Mouse (Mus musculus) CH12.LX (cell line): Measurements from ENCODE around the gene Cyp2u1. TPM values are rescaled to one million over a fixed set of nuclear protein-coding genes. Genes with fewer than 3 reads are reported as not detected.
A peak's percentile ranks its signal among the peaks of the same experiment; 100 is the strongest.

Source experiments
- DNase-seq: peaks from one replicate; pipeline ENCODE4 v3.0.0-alpha.2; 2013; ENCODE audit errors: extremely low read depth
- H3K27ac ChIP-seq: 2 replicates; pipeline ENCODE4 v1.5.1; 2012; ENCODE audit warnings: low read depth, mild to moderate bottlenecking, control low read depth, moderate library complexity; ENCODE audit not compliant: insufficient read depth
- H3K27me3 ChIP-seq: replicated peaks from 2 replicates; pipeline ENCODE3; 2012; ENCODE audit warnings: inconsistent platforms
- H3K36me3 ChIP-seq, 2 experiments: replicated peaks in 1 of 2; 2 replicates each; pipeline versions ENCODE3 to v1.6.1; 2012; ENCODE audit warnings: inconsistent platforms in 1 of 2, low read length in 1 of 2, mild to moderate bottlenecking in 1 of 2, mixed read lengths in 1 of 2, moderate library complexity in 1 of 2; ENCODE audit not compliant: control insufficient read depth in 1 of 2, insufficient read depth in 1 of 2
- H3K4me1 ChIP-seq, 2 experiments: 2 replicates each; pipeline ENCODE4 v1.6.1; 2012; ENCODE audit warnings: inconsistent platforms in 1 of 2, moderate library complexity in 1 of 2; ENCODE audit not compliant: insufficient read depth in 2 of 2, control insufficient read depth in 1 of 2
- H3K4me2 ChIP-seq: 2 replicates; pipeline ENCODE4 v1.6.1; 2012; ENCODE audit warnings: low read depth, mild to moderate bottlenecking, control low read depth; ENCODE audit not compliant: poor library complexity, insufficient read depth, severe bottlenecking
- H3K4me3 ChIP-seq, 3 experiments: fragments of 150-350 bp in 1 of 3; sonication (generic) in 1 of 3; replicated peaks in 1 of 3; 2 replicates each; pipeline versions ENCODE3 to v1.5.1; 2011 to 2012; ENCODE audit warnings: low read depth in 2 of 3, low read length in 2 of 3, mild to moderate bottlenecking in 2 of 3, moderate library complexity in 2 of 3, control low read depth in 1 of 3, improper control_type of control experiment in 1 of 3, inconsistent platforms in 1 of 3, mixed read lengths in 1 of 3; ENCODE audit not compliant: poor library complexity in 1 of 3
- H3K79me2 ChIP-seq: replicated peaks from 2 replicates; pipeline ENCODE4 v1.6.1; 2012; ENCODE audit warnings: mild to moderate bottlenecking, moderate library complexity; ENCODE audit not compliant: control insufficient read depth, poor library complexity, insufficient read depth, severe bottlenecking; ENCODE audit errors: extremely low read depth
- H3K9ac ChIP-seq: 2 replicates; pipeline ENCODE4 v1.6.1; 2012; ENCODE audit warnings: low read depth, mild to moderate bottlenecking, control low read depth, moderate library complexity; ENCODE audit not compliant: insufficient read depth
- H3K9me3 ChIP-seq: replicated peaks from 2 replicates; pipeline ENCODE3; 2012; ENCODE audit warnings: low read length, inconsistent platforms, mixed read lengths
- BHLHE40 ChIP-seq: IDR thresholded peaks from 2 replicates; pipeline ENCODE4 v1.6.1; 2011; ENCODE audit warnings: mild to moderate bottlenecking, low read depth, low read length, improper control_type of control experiment
- CTCF ChIP-seq, 2 experiments: IDR thresholded peaks in 1 of 2; conservative IDR thresholded peaks in 1 of 2; 2 replicates each; pipeline ENCODE4 v1.5.1; 2011 to 2012; ENCODE audit warnings: low read depth in 2 of 2, low read length in 2 of 2, improper control_type of control experiment in 1 of 2, inconsistent platforms in 1 of 2, mild to moderate bottlenecking in 1 of 2, moderate library complexity in 1 of 2
- E2F4 ChIP-seq: IDR thresholded peaks from 2 replicates; pipeline ENCODE4 v1.6.1; 2011; ENCODE audit warnings: low read depth, low read length, improper control_type of control experiment; ENCODE audit not compliant: insufficient replicate concordance
- EP300 ChIP-seq: IDR thresholded peaks from 2 replicates; pipeline ENCODE4 v1.6.1; 2011; ENCODE audit warnings: low read length, improper control_type of control experiment
- HCFC1 ChIP-seq: IDR thresholded peaks from 2 replicates; pipeline ENCODE4 v1.6.1; 2012; ENCODE audit warnings: low read depth, mild to moderate bottlenecking, inconsistent platforms, low read length, improper control_type of control experiment
- IRF4 ChIP-seq: IDR thresholded peaks from 2 replicates; pipeline ENCODE4 v1.6.1; 2014; ENCODE audit warnings: low read depth, mild to moderate bottlenecking, inconsistent platforms, low read length, improper control_type of control experiment
- JUND ChIP-seq: conservative IDR thresholded peaks from 2 replicates; pipeline ENCODE4 v1.6.1; 2011; ENCODE audit warnings: low read depth, low read length, improper control_type of control experiment
- MAFK ChIP-seq: IDR thresholded peaks from 2 replicates; pipeline ENCODE4 v1.6.1; 2011; ENCODE audit warnings: low read length, improper control_type of control experiment; ENCODE audit not compliant: insufficient replicate concordance
- MAX ChIP-seq: IDR thresholded peaks from 2 replicates; pipeline ENCODE4 v1.6.1; 2011; ENCODE audit warnings: low read length, improper control_type of control experiment
- POLR2AphosphoS2 ChIP-seq: IDR thresholded peaks from 2 replicates; pipeline ENCODE4 v1.6.1; 2011; ENCODE audit warnings: low read depth, low read length, improper control_type of control experiment
- RAD21 ChIP-seq: IDR thresholded peaks from 2 replicates; pipeline ENCODE4 v1.6.1; 2011; ENCODE audit warnings: low read depth, mild to moderate bottlenecking, low read length, improper control_type of control experiment, moderate library complexity
- RCOR1 ChIP-seq: conservative IDR thresholded peaks from 2 replicates; pipeline ENCODE4 v1.6.1; 2012; ENCODE audit warnings: low read depth, mild to moderate bottlenecking, inconsistent platforms, low read length, improper control_type of control experiment
- SMC3 ChIP-seq: IDR thresholded peaks from 2 replicates; pipeline ENCODE4 v1.6.1; 2011; ENCODE audit warnings: low read depth, low read length, improper control_type of control experiment
- TBP ChIP-seq: conservative IDR thresholded peaks from 2 replicates; pipeline ENCODE4 v1.6.1; 2011; ENCODE audit warnings: low read depth, low read length, improper control_type of control experiment
- TCF12 ChIP-seq: IDR thresholded peaks from 2 replicates; pipeline ENCODE4 v1.6.1; 2014; ENCODE audit warnings: low read depth, mild to moderate bottlenecking, inconsistent platforms, low read length, improper control_type of control experiment
- USF2 ChIP-seq: conservative IDR thresholded peaks from 2 replicates; pipeline ENCODE4 v1.6.1; 2011; ENCODE audit warnings: low read depth, low read length, improper control_type of control experiment
- ZC3H11A ChIP-seq: IDR thresholded peaks from 2 replicates; pipeline ENCODE4 v1.6.1; 2012; ENCODE audit warnings: low read depth, mild to moderate bottlenecking, inconsistent platforms, low read length, improper control_type of control experiment
- ZNF384 ChIP-seq: IDR thresholded peaks from 2 replicates; pipeline ENCODE4 v1.6.1; 2012; ENCODE audit warnings: low read depth, low read length, improper control_type of control experiment, inconsistent platforms
- dilution Hi-C: fragments of 300-500 bp; cut with MboI; formaldehyde crosslinking; loops from 2 replicates; pipeline ENCODE4 v1.14.3; 2020; ENCODE audit warnings: low sequenced_read_pairs; ENCODE audit not compliant: extremely low pct_unique_long_range_greater_than_20kb, extremely low pct_ligation_motif_present
- in situ Hi-C: fragments of 300-500 bp; cut with MboI; formaldehyde crosslinking; loops from 3 replicates; pipeline ENCODE4 v1.14.3; 2019; ENCODE audit warnings: low sequenced_read_pairs, low pct_ligation_motif_present, low pct_unique_long_range_greater_than_20kb, mixed read lengths
- polyA plus RNA-seq: library from polyadenylated mRNA; unstranded; fragments of >175 nt; gene quantifications from 2 replicates; pipeline ENCODE4 v1.2.1, GENCODE M21; 2012; ENCODE audit warnings: low read depth; ENCODE audit not compliant: insufficient read length
- total RNA-seq, 2 experiments: library from RNA; depleted of rRNA; stranded (reverse); fragments of 300-350 nt in 1 of 2; fragments of >200 nt in 1 of 2; gene quantifications; 2 replicates each; pipeline ENCODE4 v1.2.3; 2012 to 2014

Cyp2u1 gene
- total and polyA plus RNA-seq, 3 experiments = 0.54 to 2.0 (median 0.60) TPM

GRCm38 (mm10) chr3:131294503-131294902 lies 8.5 kb downstream of the Cyp2u1 start:
- dilution Hi-C loops (no loop called here), in situ Hi-C loops (no loop called here)
- H3K79me2 ChIP-seq = no peaks in the 10 kb centered on the region
- H3K9me3 ChIP-seq = no peaks in the 10 kb centered on the region
- H3K9ac ChIP-seq = 0 out of 2 replicates have a peak overlapping the region, but pooled peaks have one; percentile 34
- H3K4me1 ChIP-seq = peaks cover 24 to 47% of the 10 kb centered on the region in 2 experiments
- peak; percentile 91 for DNase-seq
- peak overlapping the region; percentile 43; the same call in 1 of the 2 replicates for H3K27ac ChIP-seq
- H3K27me3 ChIP-seq = no peaks in the 10 kb centered on the region
- 0 out of 2 replicates have a peak overlapping the region, but pooled peaks have one; percentile 55 for H3K4me2 ChIP-seq
- no peaks in the 10 kb centered on the region for H3K36me3 ChIP-seq
- TF ChIP-seq RAD21 (peak; percentile 44), USF2 (no peak), SMC3 (peak; percentile 54), CTCF (conservative IDR thresholded peaks at IDR 0.05 in 1 of 2, IDR thresholded peaks at IDR 0.05 in 1 of 2; ENCODE audit: low read depth in 2 of 2, low read length in 2 of 2) (peak; percentile 36 to 78), IRF4 (no peak), ZNF384 (no peak), EP300 (no peak), MAFK (no peak), HCFC1 (no peak)
- no peak overlapping the region for H3K4me3 ChIP-seq

GRCm38 (mm10) chr3:131292959-131293358 lies 10.1 kb downstream of the Cyp2u1 start:
- H3K9ac ChIP-seq = no peak overlapping the region
- H3K4me3 ChIP-seq = no peak overlapping the region
- no peak overlapping the region for H3K4me2 ChIP-seq
- no peaks in the 10 kb centered on the region for H3K79me2 ChIP-seq
- H3K27ac ChIP-seq = no peak overlapping the region
- peaks cover 24 to 44% of the 10 kb centered on the region in 2 experiments for H3K4me1 ChIP-seq
- no peaks in the 10 kb centered on the region for H3K9me3 ChIP-seq
- TF ChIP-seq RCOR1 (no peak), BHLHE40 (no peak), MAX (no peak), POLR2AphosphoS2 (no peak)
- H3K27me3 ChIP-seq = no peaks in the 10 kb centered on the region
- in situ Hi-C loops (no loop called here), dilution Hi-C loops (no loop called here)
- H3K36me3 ChIP-seq = no peaks in the 10 kb centered on the region
- DNase-seq = no peak

DNA sequence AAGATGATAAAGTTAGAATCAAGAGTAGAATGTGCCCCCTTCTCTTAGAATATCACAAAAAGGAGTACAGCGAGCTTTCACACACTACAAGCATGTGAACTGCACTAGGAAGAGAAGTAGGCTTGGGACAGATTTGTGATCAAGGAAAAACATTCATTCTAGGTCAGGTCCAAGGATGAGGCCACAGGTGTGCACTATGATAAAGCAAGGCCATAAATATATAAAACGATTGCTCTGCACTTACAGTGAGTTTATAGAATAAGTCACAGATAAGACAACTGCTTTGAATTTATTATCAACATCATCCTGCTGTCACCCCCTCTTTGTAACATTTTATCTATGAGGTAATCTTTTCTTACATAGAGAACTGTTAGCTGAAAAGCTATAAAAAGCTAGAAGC lies 10.7 kb downstream of the Cyp2u1 start:
- DNase-seq = no peak
- H3K4me1 ChIP-seq = peaks cover 20 to 38% of the 10 kb centered on the region in 2 experiments
- dilution Hi-C loops = no loop called here

More for the DNA sequence above, 10.7 kb downstream of the Cyp2u1 start:
- no peaks in the 10 kb centered on the region for H3K36me3 ChIP-seq
- no peaks in the 10 kb centered on the region for H3K27me3 ChIP-seq
- H3K79me2 ChIP-seq = no peaks in the 10 kb centered on the region
- in situ Hi-C loops = no loop called here
- no peak overlapping the region for H3K4me2 ChIP-seq
- no peak overlapping the region for H3K4me3 ChIP-seq
- no peak overlapping the region for H3K9ac ChIP-seq
- no peak for TF ChIP-seq HCFC1
- TF ChIP-seq TBP = no peak
- TF ChIP-seq USF2 = no peak
- TF ChIP-seq ZNF384 = no peak
- no peak for TF ChIP-seq JUND
- TF ChIP-seq E2F4 = no peak
- no peak for TF ChIP-seq ZC3H11A
- TF ChIP-seq TCF12 = no peak
- TF ChIP-seq, all 38 proteins: peak for 0
- Histone ChIP-seq H3K27ac (no peak overlapping the region), H3K9me3 (no peaks in the 10 kb centered on the region)
